Mouse (Mus musculus) embryonic facial prominence, embryonic 15.5 days (tissue): ENCODE measurements around the gene Gypa. TPM values are rescaled to one million over a fixed set of nuclear protein-coding genes. Genes with fewer than 3 reads are reported as not detected.

Experiments
- ATAC-seq: fragments of 200-750 bp; cut with Nextera tagmentation; 2 replicates; pipeline ENCODE4 v1.8.0; 2017; ENCODE audit warnings: low read depth, moderate TSS enrichment; ENCODE audit not compliant: insufficient number of reproducible peaks, low FRiP score, low TSS enrichment
- H3K27ac ChIP-seq: fragments of 300-500 bp; sonication (generic); replicated peaks from 2 replicates; pipeline ENCODE4 v1.5.1; 2015; ENCODE audit warnings: mild to moderate bottlenecking, inconsistent platforms
- H3K27me3 ChIP-seq: fragments of 300-500 bp; sonication (generic); 2 replicates; pipeline ENCODE4 v1.6.1; 2015; ENCODE audit warnings: inconsistent platforms
- H3K36me3 ChIP-seq: fragments of 300-500 bp; sonication (generic); 2 replicates; pipeline ENCODE4 v1.6.1; 2015; ENCODE audit warnings: mild to moderate bottlenecking, inconsistent platforms
- H3K4me1 ChIP-seq: fragments of 300-500 bp; sonication (generic); 2 replicates; pipeline ENCODE4 v1.6.1; 2015; ENCODE audit warnings: inconsistent platforms
- H3K4me2 ChIP-seq: fragments of 300-500 bp; sonication (generic); replicated peaks from 2 replicates; pipeline ENCODE4 v1.6.1; 2015; ENCODE audit warnings: mild to moderate bottlenecking, inconsistent platforms
- H3K4me3 ChIP-seq: fragments of 300-500 bp; sonication (generic); replicated peaks from 2 replicates; pipeline ENCODE4 v1.5.1; 2015; ENCODE audit warnings: mild to moderate bottlenecking, inconsistent platforms
- H3K9ac ChIP-seq: fragments of 300-500 bp; sonication (generic); 2 replicates; pipeline ENCODE4 v1.6.1; 2015; ENCODE audit warnings: inconsistent platforms
- H3K9me3 ChIP-seq: fragments of 300-500 bp; sonication (generic); replicated peaks from 2 replicates; pipeline ENCODE4 v1.6.1; 2016; ENCODE audit warnings: inconsistent platforms
- WGBS: fragments of 180-500 bp; shearing (Covaris S2); methylation state at CpG from one replicate; pipeline ENCODE4 v1.1.7; 2015; 5-methylcytosine and 5-hydroxymethylcytosine counted together
- polyA plus RNA-seq: library from polyadenylated mRNA; unstranded; fragments of >200 nt; fragmentation: Nextera tagmentation; extraction: Ambion mirVana; gene quantifications from 2 replicates; pipeline ENCODE4 v1.2.1, GENCODE M21; 2015

Gene Gypa
- polyA plus RNA-seq, 1 experiment from 2014 or later = 3.8 TPM

DNA sequence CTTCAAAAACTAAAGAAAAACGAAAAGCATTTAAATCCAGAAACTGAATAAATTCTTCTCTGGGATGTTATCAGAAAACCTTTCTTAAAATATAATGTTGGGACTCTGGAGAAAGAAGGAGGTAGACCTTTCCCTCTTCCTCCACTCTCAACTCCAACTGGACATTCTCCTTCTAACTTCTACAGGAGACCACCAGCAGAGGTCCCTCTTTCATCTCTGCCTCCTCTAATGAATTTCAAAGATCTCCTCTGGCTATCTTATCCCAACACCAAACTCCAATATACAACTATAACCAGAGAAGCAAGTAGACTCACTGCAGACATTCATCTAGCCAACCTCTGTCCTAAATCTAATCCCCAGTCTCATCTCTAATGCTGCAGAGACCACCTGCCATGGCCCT is 2.0 kb upstream of the Gypa start:
- 54% methylated on average over 1 of the region's 1 CpGs for WGBS
- ATAC-seq = no peak
- H3K27ac ChIP-seq = no peak overlapping the region

GRCm38 (mm10) chr8:80492987-80493441 is 567 bp upstream of the Gypa start:
- H3K27me3 ChIP-seq = no peaks in the 10 kb centered on the region
- under 1% methylated on average over 16 of the region's 16 CpGs for WGBS
- H3K4me2 ChIP-seq = peak overlapping the region; percentile 69
- H3K4me3 ChIP-seq = peak overlapping the region; percentile 52
- no peaks in the 10 kb centered on the region for H3K9me3 ChIP-seq
- H3K27ac ChIP-seq = no peak overlapping the region
- H3K36me3 ChIP-seq = no peaks in the 10 kb centered on the region
- 0 out of 2 replicates have a peak, but pooled peaks have one; percentile 69 for ATAC-seq
- H3K9ac ChIP-seq = peak overlapping the region; percentile 37; the same call in 1 of the 2 replicates
- 0 out of 2 replicates have a peak, but pooled peaks cover 4% of the 10 kb centered on the region for H3K4me1 ChIP-seq

More for the DNA sequence above, 2.0 kb upstream of the Gypa start:
- Histone ChIP-seq H3K36me3 (no peaks in the 10 kb centered on the region), H3K9me3 (no peaks in the 10 kb centered on the region), H3K9ac (no peak overlapping the region), H3K4me2 (no peak overlapping the region), H3K4me3 (no peak overlapping the region), H3K4me1 (0 out of 2 replicates have a peak, but pooled peaks cover 4% of the 10 kb centered on the region), H3K27me3 (no peaks in the 10 kb centered on the region)

- Histone ChIP-seq H3K27me3 (no peaks in the 10 kb centered on the region), H3K27ac (no peak overlapping the region), H3K4me3 (no peak overlapping the region), H3K36me3 (no peaks in the 10 kb centered on the region), H3K4me1 (0 out of 2 replicates have a peak, but pooled peaks cover 4% of the 10 kb centered on the region), H3K9me3 (no peaks in the 10 kb centered on the region), H3K4me2 (no peak overlapping the region), H3K9ac (no peak overlapping the region)
- ATAC-seq = no peak
- WGBS = 79% methylated on average over 2 of the region's 2 CpGs
Measured at GRCm38 (mm10) chr8:80494346-80494660, 722 bp downstream of the Gypa start.

- 75% methylated on average over 5 of the region's 5 CpGs for WGBS
- H3K4me1 ChIP-seq = 0 out of 2 replicates have a peak, but pooled peaks cover 4% of the 10 kb centered on the region
- no peak for ATAC-seq
Measured at GRCm38 (mm10) chr8:80494819-80495218, 1.2 kb downstream of the Gypa start.

GRCm38 (mm10) chr8:80495527-80495926 is 1.9 kb downstream of the Gypa start:
- H3K9me3 ChIP-seq = no peaks in the 10 kb centered on the region
- no peak overlapping the region for H3K4me2 ChIP-seq
- no peaks in the 10 kb centered on the region for H3K27me3 ChIP-seq
- 0 out of 2 replicates have a peak, but pooled peaks cover 4% of the 10 kb centered on the region for H3K4me1 ChIP-seq
- H3K36me3 ChIP-seq = no peaks in the 10 kb centered on the region
- ATAC-seq = no peak
- no peak overlapping the region for H3K27ac ChIP-seq
- no peak overlapping the region for H3K4me3 ChIP-seq
- no peak overlapping the region for H3K9ac ChIP-seq
- WGBS = 89% methylated on average over 6 of the region's 6 CpGs

More at GRCm38 (mm10) chr8:80494819-80495218, 1.2 kb downstream of the Gypa start:
- H3K4me3 ChIP-seq = no peak overlapping the region
- H3K27me3 ChIP-seq = no peaks in the 10 kb centered on the region
- H3K9ac ChIP-seq = no peak overlapping the region
- no peaks in the 10 kb centered on the region for H3K36me3 ChIP-seq
- H3K27ac ChIP-seq = no peak overlapping the region
- no peak overlapping the region for H3K4me2 ChIP-seq
- no peaks in the 10 kb centered on the region for H3K9me3 ChIP-seq

- Histone ChIP-seq H3K9me3 (no peaks in the 10 kb centered on the region), H3K27me3 (no peaks in the 10 kb centered on the region), H3K9ac (no peak overlapping the region), H3K27ac (no peak overlapping the region), H3K36me3 (no peaks in the 10 kb centered on the region), H3K4me3 (no peak overlapping the region), H3K4me1 (0 out of 2 replicates have a peak, but pooled peaks cover 4% of the 10 kb centered on the region), H3K4me2 (no peak overlapping the region)
- WGBS = 65% methylated on average over 4 of the region's 4 CpGs
- no peak for ATAC-seq
Measured at GRCm38 (mm10) chr8:80497323-80497722, 3.7 kb downstream of the Gypa start.

DNA sequence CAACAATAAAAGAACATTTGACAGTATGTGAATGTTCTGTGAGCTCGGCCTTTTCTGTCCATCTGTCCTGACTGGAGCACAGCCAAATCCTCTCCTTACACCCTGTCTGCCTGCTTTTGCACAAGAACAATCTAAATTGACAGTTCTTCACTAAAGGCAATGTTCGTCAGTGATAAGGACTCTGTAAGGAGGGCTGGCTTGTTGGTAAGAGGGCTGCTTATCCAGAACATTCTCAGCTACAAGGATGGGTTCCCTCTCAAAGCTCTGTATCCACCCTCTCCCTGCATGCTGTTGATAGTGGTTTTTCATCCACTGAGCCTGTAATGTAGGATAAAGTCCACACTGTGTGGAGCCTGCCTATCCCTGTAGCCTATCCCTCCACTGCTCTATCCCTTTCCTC is 6.7 kb downstream of the Gypa start:
- Histone ChIP-seq H3K4me2 (no peak overlapping the region), H3K4me3 (no peak overlapping the region), H3K27me3 (no peaks in the 10 kb centered on the region), H3K36me3 (no peaks in the 10 kb centered on the region), H3K27ac (no peak overlapping the region), H3K4me1 (no peaks in the 10 kb centered on the region), H3K9ac (no peak overlapping the region), H3K9me3 (no peaks in the 10 kb centered on the region)
- 76% methylated on average over 2 of the region's 2 CpGs for WGBS
- ATAC-seq = no peak

- no peaks in the 10 kb centered on the region for H3K36me3 ChIP-seq
- no peak overlapping the region for H3K4me2 ChIP-seq
- no peaks in the 10 kb centered on the region for H3K27me3 ChIP-seq
- no peak overlapping the region for H3K4me3 ChIP-seq
- no peaks in the 10 kb centered on the region for H3K9me3 ChIP-seq
- no peak overlapping the region for H3K27ac ChIP-seq
- 89% methylated on average over 3 of the region's 3 CpGs for WGBS
- no peak for ATAC-seq
- H3K4me1 ChIP-seq = no peaks in the 10 kb centered on the region
- no peak overlapping the region for H3K9ac ChIP-seq
Measured at GRCm38 (mm10) chr8:80500773-80501172, 7.2 kb downstream of the Gypa start.

GRCm38 (mm10) chr8:80501283-80501682 is 7.7 kb downstream of the Gypa start:
- Histone ChIP-seq H3K4me3 (no peak overlapping the region), H3K9me3 (no peaks in the 10 kb centered on the region), H3K4me1 (no peaks in the 10 kb centered on the region), H3K4me2 (no peak overlapping the region), H3K9ac (no peak overlapping the region), H3K36me3 (no peaks in the 10 kb centered on the region), H3K27me3 (no peaks in the 10 kb centered on the region), H3K27ac (no peak overlapping the region)
- WGBS = 81% methylated on average over 6 of the region's 6 CpGs
- no peak for ATAC-seq

DNA sequence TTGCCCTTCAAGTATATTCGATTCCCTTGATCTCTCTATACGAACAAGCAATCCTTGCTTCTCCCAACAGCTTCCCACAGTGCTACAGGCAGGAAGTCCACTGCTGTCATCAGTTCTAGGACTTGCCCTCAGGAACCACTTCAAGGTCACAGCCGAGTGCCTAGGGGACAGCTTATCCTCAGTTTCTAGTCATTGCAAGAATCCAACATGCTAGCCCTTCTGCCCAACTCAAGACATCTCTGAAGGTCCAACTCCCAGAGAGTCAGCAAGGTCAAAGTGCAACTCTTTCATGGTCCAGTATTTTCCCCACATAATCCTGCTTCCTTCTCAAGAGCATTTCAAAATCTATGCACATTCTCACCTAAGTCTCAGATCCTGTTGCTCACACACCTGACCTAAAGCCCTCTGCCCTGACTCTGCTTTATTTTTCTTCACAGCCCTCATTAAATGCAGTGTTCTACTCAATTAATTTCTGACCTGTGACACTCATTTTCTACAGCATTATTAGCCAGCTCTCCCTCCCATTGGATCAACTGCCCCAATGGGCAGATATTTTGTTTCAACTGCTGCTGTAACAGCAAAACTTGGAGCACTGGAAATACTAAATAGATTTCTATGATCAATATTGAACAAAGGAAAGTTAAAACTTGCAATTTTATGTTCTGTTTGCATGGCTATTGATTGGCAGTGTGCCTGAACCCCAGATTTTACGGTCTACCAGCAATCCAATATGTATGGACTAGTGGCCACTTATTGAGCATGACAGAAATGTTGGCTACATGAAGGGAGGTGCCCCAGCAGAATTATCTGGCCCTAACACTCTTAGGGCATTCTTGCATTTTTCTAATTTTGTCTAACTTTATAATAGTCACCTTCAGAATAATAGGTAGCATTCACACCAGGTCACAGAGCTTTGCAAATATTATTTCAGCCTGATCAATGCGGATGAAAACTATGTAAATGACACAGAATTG is 33.1 kb downstream of the Gypa start:
- H3K27ac ChIP-seq = no peak overlapping the region
- H3K4me3 ChIP-seq = no peak overlapping the region
- no peak overlapping the region for H3K4me2 ChIP-seq
- no peaks in the 10 kb centered on the region for H3K9me3 ChIP-seq
- ATAC-seq = no peak
- no peaks in the 10 kb centered on the region for H3K4me1 ChIP-seq
- no peaks in the 10 kb centered on the region for H3K27me3 ChIP-seq
- no peak overlapping the region for H3K9ac ChIP-seq
- 85% methylated on average over 5 of the region's 5 CpGs for WGBS
- no peaks in the 10 kb centered on the region for H3K36me3 ChIP-seq

DNA sequence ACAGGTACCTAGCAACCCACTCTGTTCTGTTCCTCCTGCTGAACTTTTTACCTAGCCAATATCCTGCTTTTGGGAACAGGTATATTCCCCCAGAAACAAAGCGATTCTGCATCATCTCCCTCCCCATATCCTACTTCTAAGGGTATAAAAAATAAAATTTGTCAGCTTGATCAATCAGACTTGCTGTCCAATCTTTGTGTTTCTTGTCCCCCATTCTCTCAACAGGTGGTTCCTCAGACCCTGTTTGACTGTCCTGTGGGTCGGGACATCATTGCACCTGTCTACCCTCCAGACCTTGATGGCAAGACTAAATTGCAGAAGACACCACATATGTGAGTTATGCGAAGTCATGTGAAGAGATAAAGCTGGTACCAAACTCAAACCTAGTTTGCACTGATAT is 48.3 kb downstream of the Gypa start:
- H3K9ac ChIP-seq = no peak overlapping the region
- H3K27me3 ChIP-seq = no peaks in the 10 kb centered on the region
- no peaks in the 10 kb centered on the region for H3K36me3 ChIP-seq
- WGBS = 89% methylated on average over 3 of the region's 3 CpGs
- H3K9me3 ChIP-seq = no peaks in the 10 kb centered on the region
- no peak overlapping the region for H3K4me2 ChIP-seq
- H3K27ac ChIP-seq = no peak overlapping the region
- ATAC-seq = no peak
- no peak overlapping the region for H3K4me3 ChIP-seq
- no peaks in the 10 kb centered on the region for H3K4me1 ChIP-seq
